Mouse (Mus musculus): ENCODE measurements at regions not wholly inside any gene's neighbourhood (a gene's known extent, or its start where the extent isn't known, plus 50 kb on each side); places are given as distances from the start of the nearest gene placed in this dataset.

DNA sequence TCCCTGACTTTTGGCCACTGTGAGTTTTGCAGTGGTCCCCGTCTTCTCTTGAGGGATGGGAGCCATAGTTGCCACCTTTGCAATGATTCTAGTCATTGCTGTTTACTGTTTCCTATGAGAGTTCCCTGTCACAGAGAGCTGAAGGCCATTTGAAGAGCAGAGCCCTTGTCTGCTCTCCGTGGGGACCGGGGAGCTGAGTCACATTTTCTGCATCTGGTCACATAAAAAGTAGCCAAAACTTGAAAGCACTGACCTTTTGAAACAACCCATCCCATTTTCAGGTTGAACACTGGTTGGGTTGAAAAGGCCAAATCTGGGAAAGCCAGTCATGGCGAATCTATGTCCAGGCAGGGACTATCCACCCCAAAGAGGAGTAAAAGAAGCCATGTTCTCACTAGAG, 387.9 kb upstream of the Mki67 start:
- H3K4me3 ChIP-seq (replicated peaks; ENCODE audit: low read length), result no peak overlapping the region
- ATAC-seq, result no peak
- H3K4me2 ChIP-seq (ENCODE audit: low read length), result no peak overlapping the region
- no peaks in the 10 kb centered on the region for H3K9me3 ChIP-seq (ENCODE audit: control insufficient read depth, low read length)
- WGBS, result 93% methylated on average over 4 of the region's 4 CpGs
- no peaks in the 10 kb centered on the region for H3K36me3 ChIP-seq (ENCODE audit: control insufficient read depth, insufficient read depth)
- no peak overlapping the region for H3K27ac ChIP-seq (ENCODE audit: low read length)
- no peaks in the 10 kb centered on the region for H3K4me1 ChIP-seq (replicated peaks; ENCODE audit: control insufficient read depth, insufficient read depth, low read length)
- no peak overlapping the region for H3K9ac ChIP-seq (replicated peaks; ENCODE audit: low read depth, low read length)
- no peaks in the 10 kb centered on the region for H3K27me3 ChIP-seq (replicated peaks; ENCODE audit: control insufficient read depth, insufficient read depth, low read length)

DNA sequence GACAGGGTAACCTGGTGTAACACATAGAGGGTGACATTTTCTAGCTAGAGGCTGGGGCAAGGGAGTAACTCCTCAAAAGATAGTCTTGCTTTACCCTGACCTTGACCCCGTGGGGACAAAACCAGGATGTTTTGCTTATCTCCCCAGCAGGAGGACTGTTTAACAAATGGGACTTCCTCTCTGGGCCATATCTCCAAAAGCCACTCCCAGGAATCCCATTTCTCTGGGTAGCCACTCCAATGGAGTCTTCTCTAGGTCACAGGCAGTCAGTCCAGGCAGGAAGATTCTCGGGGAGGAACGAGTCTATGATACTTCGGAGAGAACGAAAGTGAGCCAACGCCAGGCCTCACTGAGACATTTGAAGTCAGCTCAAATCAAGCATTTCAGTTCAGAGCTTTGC, 396.0 kb upstream of the Mki67 start:
- no peaks in the 10 kb centered on the region for H3K36me3 ChIP-seq (ENCODE audit: control insufficient read depth, insufficient read depth)
- H3K4me2 ChIP-seq (ENCODE audit: low read length), result no peak overlapping the region
- H3K9me3 ChIP-seq (ENCODE audit: control insufficient read depth, low read length), result no peaks in the 10 kb centered on the region
- ATAC-seq, result no peak
- 80% methylated on average over 6 of the region's 6 CpGs for whole genome bisulfite sequencing
- H3K9ac ChIP-seq (replicated peaks; ENCODE audit: low read depth, low read length), result no peak overlapping the region
- no peak overlapping the region for H3K27ac ChIP-seq (ENCODE audit: low read length)
- H3K4me1 ChIP-seq (replicated peaks; ENCODE audit: control insufficient read depth, insufficient read depth, low read length), result no peaks in the 10 kb centered on the region
- H3K4me3 ChIP-seq (replicated peaks; ENCODE audit: low read length), result no peak overlapping the region
- 0 out of 2 replicates have a peak, but pooled peaks cover 2% of the 10 kb centered on the region for H3K27me3 ChIP-seq (replicated peaks; ENCODE audit: control insufficient read depth, insufficient read depth, low read length)

DNA sequence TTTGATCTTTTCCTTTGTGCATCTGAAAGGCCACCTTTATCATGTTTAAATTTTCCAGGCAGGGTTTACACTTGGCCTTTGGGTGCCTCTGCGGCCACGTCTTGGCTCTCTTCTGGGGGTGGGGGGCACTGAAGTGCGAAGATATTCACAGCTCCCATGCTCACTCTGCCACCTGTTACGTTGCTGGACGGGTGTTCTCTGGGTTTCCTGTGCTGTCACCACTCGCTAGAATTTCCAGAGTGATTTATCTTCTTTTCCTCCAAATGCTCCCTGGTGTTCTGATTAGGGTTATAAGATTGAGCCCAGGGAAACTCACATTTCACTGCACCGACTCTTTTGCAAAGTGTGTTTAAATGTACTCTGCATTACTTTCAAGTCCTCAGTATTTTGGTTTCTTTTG, 404.8 kb upstream of the Mki67 start:
- Histone ChIP-seq H3K27ac (ENCODE audit: low read length) (no peak overlapping the region), H3K4me2 (ENCODE audit: low read length) (no peak overlapping the region), H3K36me3 (ENCODE audit: control insufficient read depth, insufficient read depth) (no peaks in the 10 kb centered on the region), H3K9ac (replicated peaks; ENCODE audit: low read depth, low read length) (no peak overlapping the region), H3K9me3 (ENCODE audit: control insufficient read depth, low read length) (no peaks in the 10 kb centered on the region), H3K4me1 (replicated peaks; ENCODE audit: control insufficient read depth, insufficient read depth, low read length) (no peaks in the 10 kb centered on the region), H3K4me3 (replicated peaks; ENCODE audit: low read length) (no peak overlapping the region), H3K27me3 (replicated peaks; ENCODE audit: control insufficient read depth, insufficient read depth, low read length) (0 out of 2 replicates have a peak, but pooled peaks cover 4% of the 10 kb centered on the region)
- no peak for ATAC-seq
- WGBS, result 76% methylated on average over 7 of the region's 7 CpGs

DNA sequence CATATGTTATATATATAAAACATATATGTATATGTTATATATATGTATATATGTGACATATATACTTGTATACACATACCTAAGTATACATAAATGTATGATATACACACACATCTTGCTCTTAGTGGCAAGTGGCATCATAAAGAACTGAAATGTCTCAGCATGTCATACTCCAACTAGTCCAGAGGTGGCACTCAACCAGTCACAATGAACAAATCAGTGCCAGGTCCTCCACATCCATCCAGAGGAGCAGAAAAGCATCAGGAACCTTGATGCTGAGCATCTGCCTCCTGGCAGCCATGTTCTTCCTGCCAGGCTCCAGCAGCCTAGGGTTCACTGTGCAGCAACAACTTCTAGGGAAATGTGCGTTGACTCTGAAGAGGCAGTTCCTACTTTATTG, 405.2 kb upstream of the Mki67 start:
- Histone ChIP-seq H3K9ac (replicated peaks; ENCODE audit: low read depth, low read length) (no peak overlapping the region), H3K27ac (ENCODE audit: low read length) (no peak overlapping the region), H3K27me3 (replicated peaks; ENCODE audit: control insufficient read depth, insufficient read depth, low read length) (0 out of 2 replicates have a peak, but pooled peaks cover 2% of the 10 kb centered on the region), H3K4me2 (ENCODE audit: low read length) (no peak overlapping the region), H3K4me1 (replicated peaks; ENCODE audit: control insufficient read depth, insufficient read depth, low read length) (no peaks in the 10 kb centered on the region), H3K36me3 (ENCODE audit: control insufficient read depth, insufficient read depth) (no peaks in the 10 kb centered on the region), H3K4me3 (replicated peaks; ENCODE audit: low read length) (no peak overlapping the region), H3K9me3 (ENCODE audit: control insufficient read depth, low read length) (no peaks in the 10 kb centered on the region)
- ATAC-seq, result no peak
- 88% methylated on average over 1 of the region's 1 CpGs for WGBS

DNA sequence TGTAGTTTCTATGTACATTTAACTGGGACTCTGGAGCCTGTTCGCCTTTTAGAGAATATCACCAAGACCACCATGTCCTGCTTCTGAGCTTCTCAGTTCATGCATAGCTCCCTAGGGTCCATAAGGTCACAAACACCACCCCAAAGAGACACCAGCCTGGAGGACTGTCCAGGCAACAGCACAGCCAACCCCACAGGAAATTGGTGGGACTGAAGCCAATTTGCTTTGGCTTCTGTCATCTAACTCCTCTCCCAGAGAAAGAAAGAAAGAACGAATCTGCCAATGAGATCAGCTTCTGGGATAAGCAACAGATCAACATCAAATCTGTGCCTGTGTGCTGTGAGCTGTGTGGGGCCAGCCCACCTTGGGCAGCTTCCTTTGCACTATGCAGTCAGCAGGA, 408.6 kb upstream of the Mki67 start:
- Histone ChIP-seq H3K4me3 (replicated peaks; ENCODE audit: low read length) (no peak overlapping the region), H3K4me2 (ENCODE audit: low read length) (no peak overlapping the region), H3K36me3 (ENCODE audit: control insufficient read depth, insufficient read depth) (no peaks in the 10 kb centered on the region), H3K27ac (ENCODE audit: low read length) (no peak overlapping the region), H3K4me1 (replicated peaks; ENCODE audit: control insufficient read depth, insufficient read depth, low read length) (peaks cover 5% of the 10 kb centered on the region), H3K9me3 (ENCODE audit: control insufficient read depth, low read length) (no peaks in the 10 kb centered on the region), H3K27me3 (replicated peaks; ENCODE audit: control insufficient read depth, insufficient read depth, low read length) (0 out of 2 replicates have a peak, but pooled peaks cover 2% of the 10 kb centered on the region), H3K9ac (replicated peaks; ENCODE audit: low read depth, low read length) (no peak overlapping the region)
- WGBS, result 68% methylated on average over 2 of the region's 2 CpGs
- ATAC-seq, result no peak

DNA sequence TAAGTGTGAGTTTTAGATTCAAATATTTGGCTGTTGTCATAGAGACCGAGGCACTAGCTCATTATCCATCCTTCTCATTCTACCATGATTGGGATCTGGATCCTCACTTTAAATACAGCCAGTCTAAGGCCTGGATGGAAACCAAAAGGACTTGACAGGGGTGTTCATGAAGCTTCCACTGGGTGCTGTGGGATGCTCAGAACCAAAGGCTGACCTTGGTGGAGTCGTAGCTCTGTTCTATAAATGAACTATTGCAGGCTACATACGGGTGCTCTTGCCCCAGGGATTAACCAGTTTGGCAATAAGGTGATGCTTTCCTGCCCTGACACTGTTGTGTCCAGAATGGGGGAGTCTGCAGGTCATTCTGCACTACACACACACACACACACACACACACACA, 410.2 kb upstream of the Mki67 start:
- ATAC-seq, result no peak
- Histone ChIP-seq H3K9ac (replicated peaks; ENCODE audit: low read depth, low read length) (no peak overlapping the region), H3K4me2 (ENCODE audit: low read length) (no peak overlapping the region), H3K27ac (ENCODE audit: low read length) (no peak overlapping the region), H3K4me3 (replicated peaks; ENCODE audit: low read length) (no peak overlapping the region), H3K36me3 (ENCODE audit: control insufficient read depth, insufficient read depth) (no peaks in the 10 kb centered on the region), H3K4me1 (replicated peaks; ENCODE audit: control insufficient read depth, insufficient read depth, low read length) (peaks cover 15% of the 10 kb centered on the region), H3K9me3 (ENCODE audit: control insufficient read depth, low read length) (no peaks in the 10 kb centered on the region), H3K27me3 (replicated peaks; ENCODE audit: control insufficient read depth, insufficient read depth, low read length) (0 out of 2 replicates have a peak, but pooled peaks cover 2% of the 10 kb centered on the region)
- 86% methylated on average over 3 of the region's 3 CpGs for WGBS

DNA sequence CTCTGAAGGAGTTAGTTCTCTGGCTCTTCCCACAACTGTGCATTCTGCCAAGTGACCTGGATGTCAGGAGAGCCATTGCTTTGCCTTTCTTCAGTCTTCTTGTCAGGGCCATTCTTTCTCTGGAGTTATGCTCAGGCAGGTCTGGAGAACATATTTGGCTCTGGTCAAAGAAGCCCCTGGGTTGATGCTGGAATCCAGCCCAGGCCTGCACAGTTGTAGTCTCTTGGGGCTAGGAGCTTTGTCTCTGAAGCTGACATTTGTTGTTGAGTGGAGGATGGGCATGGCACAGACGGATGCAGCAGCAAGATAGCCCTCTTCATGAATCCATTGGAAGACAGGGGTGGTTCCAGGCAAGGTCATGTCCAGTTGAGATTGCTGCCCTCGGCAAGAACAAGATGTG, 411.4 kb upstream of the Mki67 start:
- Histone ChIP-seq H3K9ac (replicated peaks; ENCODE audit: low read depth, low read length) (no peak overlapping the region), H3K4me2 (ENCODE audit: low read length) (no peak overlapping the region), H3K36me3 (ENCODE audit: control insufficient read depth, insufficient read depth) (no peaks in the 10 kb centered on the region), H3K9me3 (ENCODE audit: control insufficient read depth, low read length) (no peaks in the 10 kb centered on the region), H3K4me3 (replicated peaks; ENCODE audit: low read length) (no peak overlapping the region), H3K4me1 (replicated peaks; ENCODE audit: control insufficient read depth, insufficient read depth, low read length) (peaks cover 15% of the 10 kb centered on the region), H3K27ac (ENCODE audit: low read length) (no peak overlapping the region), H3K27me3 (replicated peaks; ENCODE audit: control insufficient read depth, insufficient read depth, low read length) (0 out of 2 replicates have a peak, but pooled peaks cover 2% of the 10 kb centered on the region)
- no peak for ATAC-seq
- 81% methylated on average over 2 of the region's 2 CpGs for WGBS

DNA sequence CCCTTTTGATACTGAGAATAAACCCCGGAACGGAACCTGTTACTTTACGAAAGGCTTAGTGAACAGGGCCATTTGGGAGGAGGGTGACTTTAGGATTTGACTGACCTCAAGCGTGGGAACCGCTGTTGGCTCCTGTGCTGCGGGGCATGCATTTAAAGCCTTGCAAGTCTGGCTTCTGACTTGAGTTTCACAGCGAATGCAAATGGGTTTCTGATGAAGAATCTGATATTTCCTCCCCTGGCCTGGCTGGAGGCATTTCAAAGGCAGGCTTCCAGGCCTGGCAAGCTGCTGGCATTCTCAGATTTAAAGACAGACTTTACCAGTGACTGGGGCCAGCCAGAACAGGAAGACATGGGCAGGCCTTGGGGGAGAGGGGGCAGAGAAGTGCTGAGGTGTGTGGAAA, 413.6 kb upstream of the Mki67 start:
- Histone ChIP-seq H3K27ac (ENCODE audit: low read length) (no peak overlapping the region), H3K9me3 (ENCODE audit: control insufficient read depth, low read length) (no peaks in the 10 kb centered on the region), H3K4me2 (ENCODE audit: low read length) (no peak overlapping the region), H3K27me3 (replicated peaks; ENCODE audit: control insufficient read depth, insufficient read depth, low read length) (no peaks in the 10 kb centered on the region), H3K4me1 (replicated peaks; ENCODE audit: control insufficient read depth, insufficient read depth, low read length) (peaks cover 15% of the 10 kb centered on the region), H3K9ac (replicated peaks; ENCODE audit: low read depth, low read length) (no peak overlapping the region), H3K4me3 (replicated peaks; ENCODE audit: low read length) (no peak overlapping the region), H3K36me3 (ENCODE audit: control insufficient read depth, insufficient read depth) (no peaks in the 10 kb centered on the region)
- ATAC-seq, result no peak
- 36% methylated on average over 7 of the region's 7 CpGs for WGBS

DNA sequence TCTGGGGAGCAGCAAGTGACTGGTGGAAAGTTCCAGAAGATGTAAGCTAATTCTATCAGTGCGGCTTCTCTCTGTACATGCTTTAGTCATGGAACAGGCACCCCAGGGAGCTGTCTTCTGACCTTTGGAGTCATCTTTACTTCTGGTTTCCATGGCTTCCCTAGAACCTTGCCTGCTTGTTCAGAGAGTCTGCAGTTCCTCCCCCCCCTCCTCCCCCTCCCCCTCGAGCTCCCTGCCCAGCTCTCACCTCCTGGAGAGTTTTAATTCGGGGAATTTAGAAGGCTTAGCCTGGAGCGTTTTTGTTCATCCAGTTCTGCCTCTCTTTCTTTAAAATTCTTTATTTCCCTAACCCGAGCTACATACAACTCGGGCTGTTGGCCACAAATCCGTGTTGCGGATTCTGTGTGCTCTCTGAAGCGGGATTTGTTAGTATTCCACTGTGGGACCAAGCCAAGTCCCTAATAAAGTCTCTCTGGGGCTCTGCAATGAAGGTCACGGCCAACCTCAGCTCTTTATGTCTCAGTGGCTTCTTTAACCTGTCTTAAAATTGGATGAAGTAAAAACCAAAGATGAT, 414.6 kb upstream of the Mki67 start:
- ATAC-seq, result no peak
- 12% methylated on average over 10 of the region's 10 CpGs for WGBS
- H3K4me2 ChIP-seq (ENCODE audit: low read length), result no peak overlapping the region
- no peak overlapping the region for H3K9ac ChIP-seq (replicated peaks; ENCODE audit: low read depth, low read length)
- H3K27me3 ChIP-seq (replicated peaks; ENCODE audit: control insufficient read depth, insufficient read depth, low read length), result no peaks in the 10 kb centered on the region
- H3K4me3 ChIP-seq (replicated peaks; ENCODE audit: low read length), result no peak overlapping the region
- H3K9me3 ChIP-seq (ENCODE audit: control insufficient read depth, low read length), result no peaks in the 10 kb centered on the region
- no peaks in the 10 kb centered on the region for H3K36me3 ChIP-seq (ENCODE audit: control insufficient read depth, insufficient read depth)
- H3K27ac ChIP-seq (ENCODE audit: low read length), result no peak overlapping the region
- H3K4me1 ChIP-seq (replicated peaks; ENCODE audit: control insufficient read depth, insufficient read depth, low read length), result peaks cover 15% of the 10 kb centered on the region

DNA sequence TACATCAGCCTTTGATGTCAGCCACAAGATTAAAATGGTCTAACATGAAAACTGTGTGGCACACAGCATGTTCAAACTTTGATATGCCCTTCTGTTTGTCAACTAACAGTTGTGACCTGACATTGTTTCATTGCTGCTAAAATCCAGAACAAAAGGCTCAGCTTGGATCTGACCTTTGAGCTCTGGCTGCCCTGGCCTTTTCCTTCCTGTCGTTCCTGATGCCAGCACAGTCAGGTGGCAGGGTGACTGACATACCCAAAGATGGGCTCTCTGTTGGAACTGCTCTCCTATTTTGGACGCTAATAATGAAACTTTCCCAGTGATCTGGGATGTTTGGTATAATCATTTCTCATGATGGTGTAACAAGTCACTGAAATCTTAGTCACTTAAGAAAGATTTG, 416.8 kb upstream of the Mki67 start:
- Histone ChIP-seq H3K27ac (ENCODE audit: low read length) (no peak overlapping the region), H3K27me3 (replicated peaks; ENCODE audit: control insufficient read depth, insufficient read depth, low read length) (no peaks in the 10 kb centered on the region), H3K4me3 (replicated peaks; ENCODE audit: low read length) (no peak overlapping the region), H3K9ac (replicated peaks; ENCODE audit: low read depth, low read length) (no peak overlapping the region), H3K36me3 (ENCODE audit: control insufficient read depth, insufficient read depth) (no peaks in the 10 kb centered on the region), H3K4me2 (ENCODE audit: low read length) (no peak overlapping the region), H3K9me3 (ENCODE audit: control insufficient read depth, low read length) (no peaks in the 10 kb centered on the region), H3K4me1 (replicated peaks; ENCODE audit: control insufficient read depth, insufficient read depth, low read length) (peaks cover 15% of the 10 kb centered on the region)
- 72% methylated on average over 2 of the region's 2 CpGs for WGBS
- no peak for ATAC-seq
